Mouse (Mus musculus): ENCODE measurements around the gene Cd79b.

DNA sequence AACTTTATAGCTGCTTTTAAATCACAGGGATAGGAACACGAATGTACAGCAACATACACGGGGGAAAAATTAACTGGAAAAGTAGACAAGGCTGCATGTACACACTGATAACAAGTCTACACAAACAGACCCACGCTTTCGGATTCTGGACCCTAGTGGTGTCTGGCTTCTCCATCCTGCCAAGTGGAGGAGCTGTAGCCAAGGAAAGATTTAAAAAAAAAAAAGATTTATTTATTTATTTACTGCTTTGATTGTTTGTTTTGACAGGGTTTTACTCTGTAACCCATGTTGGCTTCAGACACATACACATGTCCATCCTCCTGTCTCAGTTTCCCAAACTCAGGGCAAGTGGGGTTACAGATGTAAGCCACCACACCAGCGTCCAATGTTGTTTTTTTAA lies 7.1 kb downstream of the Cd79b start:
- no peak for TF ChIP-seq GATA1 (IDR thresholded peaks at IDR 0.05; ENCODE audit: low read length)
- no peak for TF ChIP-seq TAL1 (IDR thresholded peaks at IDR 0.05; ENCODE audit: low read length)

All from erythroblast, embryonic 14.5 days (primary cell).